Mouse (Mus musculus): ENCODE data around the gene Sh3bp2. TPM values are rescaled to one million over a fixed set of nuclear protein-coding genes. Genes with fewer than 3 reads are reported as not detected.
"Not testable (repeated sequence)": the region's sequence is repeated elsewhere in the genome, so short reads cannot be mapped to it uniquely, and the experiment has no call there.

Gene Sh3bp2
- polyA plus RNA-seq, 1 experiment from 2014 or later, result 4.5 TPM

- Histone ChIP-seq H3K4me1 (replicated peaks) (peaks cover 12% of the 10 kb centered on the region), H3K4me3 (replicated peaks) (peak overlapping the region; percentile 97), H3K4me2 (replicated peaks) (peak overlapping the region; percentile 91), H3K36me3 (peaks cover 5% of the 10 kb centered on the region; the same call in 1 of the 2 replicates), H3K27ac (peak overlapping the region; percentile 38; the same call in 1 of the 2 replicates), H3K9me3 (no peaks in the 10 kb centered on the region), H3K27me3 (replicated peaks) (no peaks in the 10 kb centered on the region), H3K9ac (peak overlapping the region; percentile 97)
- peak; percentile 91 for ATAC-seq
- WGBS, result 2% methylated on average over 47 of the region's 49 CpGs
These were observed 24.0 kb downstream of the Sh3bp2 start for GRCm38 (mm10) chr5:34549483-34550221.

- Histone ChIP-seq H3K4me3 (replicated peaks) (peak overlapping the region; percentile 97), H3K27ac (no peak overlapping the region), H3K4me2 (replicated peaks) (peak overlapping the region; percentile 91), H3K9ac (peak overlapping the region; percentile 97; the same call in 1 of the 2 replicates), H3K9me3 (no peaks in the 10 kb centered on the region), H3K4me1 (replicated peaks) (peaks cover 12% of the 10 kb centered on the region), H3K36me3 (peaks cover 5% of the 10 kb centered on the region; the same call in 1 of the 2 replicates), H3K27me3 (replicated peaks) (no peaks in the 10 kb centered on the region)
- 20% methylated on average over 6 of the region's 6 CpGs for WGBS
- ATAC-seq, result no peak
These were observed 24.6 kb downstream of the Sh3bp2 start for GRCm38 (mm10) chr5:34550251-34550650.

GRCm38 (mm10) chr5:34551821-34552220, 26.2 kb downstream of the Sh3bp2 start:
- no peaks in the 10 kb centered on the region for H3K9me3 ChIP-seq
- H3K4me2 ChIP-seq (replicated peaks), result no peak overlapping the region
- H3K9ac ChIP-seq, result no peak overlapping the region
- 89% methylated on average over 4 of the region's 4 CpGs for WGBS
- peaks cover 10% of the 10 kb centered on the region for H3K36me3 ChIP-seq
- H3K27me3 ChIP-seq (replicated peaks), result no peaks in the 10 kb centered on the region
- peaks cover 12% of the 10 kb centered on the region for H3K4me1 ChIP-seq (replicated peaks)
- H3K27ac ChIP-seq, result no peak overlapping the region
- no peak overlapping the region for H3K4me3 ChIP-seq (replicated peaks)
- no peak for ATAC-seq

GRCm38 (mm10) chr5:34563854-34564253, 38.2 kb downstream of the Sh3bp2 start:
- H3K4me2 ChIP-seq (replicated peaks), result no peak overlapping the region
- H3K4me1 ChIP-seq (replicated peaks), result no peaks in the 10 kb centered on the region
- no peak for ATAC-seq
- no peak overlapping the region for H3K27ac ChIP-seq
- H3K9ac ChIP-seq, result no peak overlapping the region
- 96% methylated on average over 1 of the region's 1 CpGs for WGBS
- peaks cover 22% of the 10 kb centered on the region; the same call in 1 of the 2 replicates for H3K36me3 ChIP-seq
- no peaks in the 10 kb centered on the region for H3K9me3 ChIP-seq
- no peak overlapping the region for H3K4me3 ChIP-seq (replicated peaks)
- H3K27me3 ChIP-seq (replicated peaks), result no peaks in the 10 kb centered on the region

GRCm38 (mm10) chr5:34564291-34564690, 38.7 kb downstream of the Sh3bp2 start:
- 83% methylated on average over 4 of the region's 4 CpGs for WGBS
- no peaks in the 10 kb centered on the region for H3K9me3 ChIP-seq
- no peak for ATAC-seq

GRCm38 (mm10) chr5:34565545-34566283, 40.1 kb downstream of the Sh3bp2 start:
- H3K9me3 ChIP-seq, result no peaks in the 10 kb centered on the region
- peak; percentile 59; the same call in 1 of the 2 replicates for ATAC-seq
- WGBS, result 49% methylated on average over 7 of the region's 7 CpGs
- no peaks in the 10 kb centered on the region for H3K4me1 ChIP-seq (replicated peaks)
- no peak overlapping the region for H3K9ac ChIP-seq
- H3K36me3 ChIP-seq, result peaks cover 8% of the 10 kb centered on the region; the same call in 1 of the 2 replicates
- peak overlapping the region; percentile 51 for H3K27ac ChIP-seq
- H3K4me3 ChIP-seq (replicated peaks), result no peak overlapping the region
- no peak overlapping the region for H3K4me2 ChIP-seq (replicated peaks)
- H3K27me3 ChIP-seq (replicated peaks), result no peaks in the 10 kb centered on the region

More at GRCm38 (mm10) chr5:34564291-34564690, 38.7 kb downstream of the Sh3bp2 start:
- Histone ChIP-seq H3K27ac (no peak overlapping the region), H3K9ac (no peak overlapping the region), H3K27me3 (replicated peaks) (no peaks in the 10 kb centered on the region), H3K4me3 (replicated peaks) (no peak overlapping the region), H3K4me1 (replicated peaks) (no peaks in the 10 kb centered on the region), H3K36me3 (peaks cover 19% of the 10 kb centered on the region; the same call in 1 of the 2 replicates), H3K4me2 (replicated peaks) (no peak overlapping the region)

GRCm38 (mm10) chr5:34571551-34571950, 45.9 kb downstream of the Sh3bp2 start:
- Histone ChIP-seq H3K9me3 (no peaks in the 10 kb centered on the region), H3K4me1 (replicated peaks) (peaks cover 6% of the 10 kb centered on the region), H3K4me3 (replicated peaks) (no peak overlapping the region), H3K27me3 (replicated peaks) (no peaks in the 10 kb centered on the region), H3K4me2 (replicated peaks) (no peak overlapping the region), H3K36me3 (no peaks in the 10 kb centered on the region), H3K9ac (no peak overlapping the region), H3K27ac (no peak overlapping the region)
- no peak for ATAC-seq
- 82% methylated on average over 3 of the region's 3 CpGs for WGBS

- H3K9ac ChIP-seq, result peak overlapping the region; percentile 66
- peak overlapping the region; percentile 90; the same call in 1 of the 2 replicates for H3K27ac ChIP-seq
- not testable (repeated sequence) for H3K4me3 ChIP-seq (replicated peaks); H3K9me3 ChIP-seq; ATAC-seq; H3K36me3 ChIP-seq; H3K4me1 ChIP-seq (replicated peaks); H3K27me3 ChIP-seq (replicated peaks)
- WGBS, result 53% methylated on average over 4 of the region's 4 CpGs
- peak overlapping the region; percentile 63 for H3K4me2 ChIP-seq (replicated peaks)
These were observed 46.9 kb downstream of the Sh3bp2 start for GRCm38 (mm10) chr5:34572568-34572967.

- peak within 1 kb of the TSS; percentile 91 for H3K27ac ChIP-seq
- no peaks in the 10 kb centered on the region for H3K27me3 ChIP-seq (replicated peaks)
- peak within 1 kb of the TSS; percentile 88 for H3K4me3 ChIP-seq (replicated peaks)
- WGBS, result under 1% methylated on average over 75 of the region's 84 CpGs
- ATAC-seq, result peak; percentile 99
- peaks cover 6% of the 10 kb centered on the region for H3K4me1 ChIP-seq (replicated peaks)
- H3K9ac ChIP-seq, result peak within 1 kb of the TSS; percentile 95
- H3K9me3 ChIP-seq, result no peaks in the 10 kb centered on the region
- no peaks in the 10 kb centered on the region for H3K36me3 ChIP-seq
- peak within 1 kb of the TSS; percentile 63 for H3K4me2 ChIP-seq (replicated peaks)
These were observed 47.9 kb downstream of the Sh3bp2 start, which contains the start of gene Add1 for GRCm38 (mm10) chr5:34573268-34574221. Gene Add1 (plus strand): TSS chr5:34573664.

GRCm38 (mm10) chr5:34574721-34575120, 49.1 kb downstream of the Sh3bp2 start:
- ATAC-seq, result no peak
- no peaks in the 10 kb centered on the region for H3K27me3 ChIP-seq (replicated peaks)
- peak overlapping the region; percentile 57 for H3K4me2 ChIP-seq (replicated peaks)
- no peaks in the 10 kb centered on the region for H3K9me3 ChIP-seq
- H3K4me3 ChIP-seq (replicated peaks), result peak overlapping the region; percentile 88
- no peaks in the 10 kb centered on the region for H3K36me3 ChIP-seq
- peak overlapping the region; percentile 95 for H3K9ac ChIP-seq
- WGBS, result 25% methylated on average over 10 of the region's 10 CpGs
- H3K27ac ChIP-seq, result peak overlapping the region; percentile 91
- peaks cover 6% of the 10 kb centered on the region for H3K4me1 ChIP-seq (replicated peaks)

- 90% methylated on average over 1 of the region's 1 CpGs for WGBS
- no peaks in the 10 kb centered on the region for H3K27me3 ChIP-seq (replicated peaks)
These were observed 50.6 kb downstream of the Sh3bp2 start for GRCm38 (mm10) chr5:34576286-34576685.

More at GRCm38 (mm10) chr5:34576286-34576685, 50.6 kb downstream of the Sh3bp2 start:
- H3K9me3 ChIP-seq, result no peaks in the 10 kb centered on the region
- no peak overlapping the region for H3K4me2 ChIP-seq (replicated peaks)
- no peaks in the 10 kb centered on the region for H3K36me3 ChIP-seq
- H3K9ac ChIP-seq, result no peak overlapping the region
- H3K27ac ChIP-seq, result no peak overlapping the region
- no peak overlapping the region for H3K4me3 ChIP-seq (replicated peaks)
- ATAC-seq, result no peak
- H3K4me1 ChIP-seq (replicated peaks), result peaks cover 6% of the 10 kb centered on the region

Measured in intestine, embryonic 15.5 days (tissue).